Mouse (Mus musculus) heart, embryonic 16.5 days (tissue): ENCODE results near the gene Car5a. TPM values are rescaled to one million over a fixed set of nuclear protein-coding genes. Genes with fewer than 3 reads are reported as not detected.

Experiments used
- ATAC-seq: fragments of 200-750 bp; cut with Nextera tagmentation; replicated peaks from 2 replicates; pipeline ENCODE4 v1.8.0; 2017; ENCODE audit warnings: moderate number of reproducible peaks; ENCODE audit not compliant: insufficient read depth, low FRiP score; ENCODE audit errors: extremely low read depth
- H3K27ac ChIP-seq: fragments of 300-500 bp; sonication (generic); 2 replicates; pipeline ENCODE4 v1.5.1; 2014; ENCODE audit warnings: mild to moderate bottlenecking, low read length, control low read depth, moderate library complexity
- H3K27me3 ChIP-seq: fragments of 300-500 bp; sonication (generic); 2 replicates; pipeline ENCODE4 v1.6.1; 2014; ENCODE audit warnings: low read length, mixed read lengths; ENCODE audit not compliant: control insufficient read depth, insufficient read depth
- H3K36me3 ChIP-seq: fragments of 300-500 bp; sonication (generic); 2 replicates; pipeline ENCODE4 v1.6.1; 2014; ENCODE audit not compliant: control insufficient read depth, insufficient read depth
- H3K4me1 ChIP-seq: fragments of 300-500 bp; sonication (generic); 2 replicates; pipeline ENCODE4 v1.6.1; 2014; ENCODE audit warnings: low read length, mixed read lengths; ENCODE audit not compliant: control insufficient read depth, insufficient read depth
- H3K4me2 ChIP-seq: fragments of 300-500 bp; sonication (generic); 2 replicates; pipeline ENCODE4 v1.6.1; 2014; ENCODE audit warnings: low read depth, mild to moderate bottlenecking, control low read depth, low read length
- H3K4me3 ChIP-seq: fragments of 300-500 bp; sonication (generic); 2 replicates; pipeline ENCODE4 v1.5.1; 2014; ENCODE audit warnings: mild to moderate bottlenecking, control low read depth, low read length
- H3K9ac ChIP-seq: fragments of 300-500 bp; sonication (generic); 2 replicates; pipeline ENCODE4 v1.6.1; 2014; ENCODE audit warnings: low read length, control low read depth
- H3K9me3 ChIP-seq: fragments of 300-500 bp; sonication (generic); replicated peaks from 2 replicates; pipeline ENCODE4 v1.6.1; 2016; ENCODE audit warnings: low read length; ENCODE audit not compliant: control insufficient read depth
- WGBS: fragments of 180-500 bp; shearing (Covaris S2); extraction: QIAGEN DNeasy Blood & Tissue Kit; methylation state at CpG from one replicate; pipeline ENCODE4 v1.1.7; 2014; 5-methylcytosine and 5-hydroxymethylcytosine counted together
- polyA plus RNA-seq: library from polyadenylated mRNA; unstranded; fragments of >200 nt; fragmentation: Nextera tagmentation; extraction: Ambion mirVana; gene quantifications from 2 replicates; pipeline ENCODE4 v1.2.1, GENCODE M21; 2015

Car5a gene
- polyA plus RNA-seq, 1 experiment from 2014 or later: not detected

- Histone ChIP-seq H3K27ac (peak overlapping the region; percentile 77), H3K4me2 (no peak overlapping the region)
These were observed 20.2 kb upstream of the Car5a start for GRCm38 (mm10) chr8:121964716-121965512.

GRCm38 (mm10) chr8:121962892-121963291 is 18.2 kb upstream of the Car5a start:
- Histone ChIP-seq H3K4me3 (no peak overlapping the region), H3K9me3 (no peaks in the 10 kb centered on the region), H3K4me1 (peaks cover 39% of the 10 kb centered on the region), H3K27me3 (no peaks in the 10 kb centered on the region), H3K27ac (no peak overlapping the region), H3K36me3 (no peaks in the 10 kb centered on the region), H3K9ac (no peak overlapping the region), H3K4me2 (no peak overlapping the region)
- no peak for ATAC-seq
- WGBS: 71% methylated on average over 3 of the region's 3 CpGs

More at GRCm38 (mm10) chr8:121964716-121965512, 20.2 kb upstream of the Car5a start:
- Histone ChIP-seq H3K9me3 (no peaks in the 10 kb centered on the region), H3K4me1 (peaks cover 44% of the 10 kb centered on the region), H3K9ac (no peak overlapping the region), H3K36me3 (no peaks in the 10 kb centered on the region), H3K27me3 (no peaks in the 10 kb centered on the region), H3K4me3 (no peak overlapping the region)
- WGBS: 69% methylated on average over 8 of the region's 8 CpGs
- ATAC-seq: 0 out of 2 replicates have a peak, but pooled peaks have one; percentile 8

GRCm38 (mm10) chr8:121958395-121958794 is 13.7 kb upstream of the Car5a start:
- Histone ChIP-seq H3K27ac (no peak overlapping the region), H3K36me3 (peaks cover 7% of the 10 kb centered on the region), H3K4me2 (no peak overlapping the region), H3K27me3 (no peaks in the 10 kb centered on the region), H3K9ac (no peak overlapping the region), H3K4me3 (no peak overlapping the region), H3K9me3 (no peaks in the 10 kb centered on the region), H3K4me1 (peaks cover 22% of the 10 kb centered on the region)
- ATAC-seq: no peak
- 94% methylated on average over 1 of the region's 1 CpGs for WGBS

- ATAC-seq: no peak
- H3K9me3 ChIP-seq: no peaks in the 10 kb centered on the region
- no peak overlapping the region for H3K4me2 ChIP-seq
- H3K4me3 ChIP-seq: no peak overlapping the region
- peaks cover 7% of the 10 kb centered on the region for H3K36me3 ChIP-seq
- H3K27me3 ChIP-seq: no peaks in the 10 kb centered on the region
- no peak overlapping the region for H3K27ac ChIP-seq
- 45% methylated on average over 1 of the region's 1 CpGs for WGBS
- H3K9ac ChIP-seq: no peak overlapping the region
- peaks cover 42% of the 10 kb centered on the region for H3K4me1 ChIP-seq
These were observed 11.3 kb upstream of the Car5a start for GRCm38 (mm10) chr8:121955825-121956500.

GRCm38 (mm10) chr8:121954981-121955555 is 10.4 kb upstream of the Car5a start:
- H3K27ac ChIP-seq: no peak overlapping the region
- no peaks in the 10 kb centered on the region for H3K27me3 ChIP-seq
- H3K4me2 ChIP-seq: no peak overlapping the region
- H3K4me1 ChIP-seq: peaks cover 42% of the 10 kb centered on the region
- no peak overlapping the region for H3K9ac ChIP-seq
- H3K4me3 ChIP-seq: no peak overlapping the region
- peaks cover 7% of the 10 kb centered on the region for H3K36me3 ChIP-seq
- no peak for ATAC-seq
- no peaks in the 10 kb centered on the region for H3K9me3 ChIP-seq
- WGBS: 74% methylated on average over 10 of the region's 10 CpGs

- H3K9me3 ChIP-seq: no peaks in the 10 kb centered on the region
- no peak for ATAC-seq
- no peak overlapping the region for H3K27ac ChIP-seq
- H3K4me1 ChIP-seq: peaks cover 45% of the 10 kb centered on the region
- no peak overlapping the region for H3K9ac ChIP-seq
- peaks cover 7% of the 10 kb centered on the region for H3K36me3 ChIP-seq
- H3K4me3 ChIP-seq: no peak overlapping the region
- H3K27me3 ChIP-seq: no peaks in the 10 kb centered on the region
- no peak overlapping the region for H3K4me2 ChIP-seq
- 70% methylated on average over 3 of the region's 3 CpGs for WGBS
These were observed 9.3 kb upstream of the Car5a start for GRCm38 (mm10) chr8:121953821-121954545.

- Histone ChIP-seq H3K4me1 (peaks cover 55% of the 10 kb centered on the region), H3K4me3 (no peak overlapping the region), H3K9ac (no peak overlapping the region), H3K36me3 (peaks cover 7% of the 10 kb centered on the region), H3K9me3 (no peaks in the 10 kb centered on the region), H3K4me2 (peak overlapping the region; percentile 94; the same call in 1 of the 2 replicates), H3K27me3 (no peaks in the 10 kb centered on the region), H3K27ac (no peak overlapping the region)
- ATAC-seq: no peak
- 88% methylated on average over 7 of the region's 7 CpGs for whole genome bisulfite sequencing
These were observed 8.1 kb upstream of the Car5a start for GRCm38 (mm10) chr8:121952800-121953199.

GRCm38 (mm10) chr8:121952122-121952521 is 7.4 kb upstream of the Car5a start:
- no peak for ATAC-seq
- Histone ChIP-seq H3K4me2 (peak overlapping the region; percentile 94), H3K9ac (peak overlapping the region; percentile 95; the same call in 1 of the 2 replicates), H3K27me3 (no peaks in the 10 kb centered on the region), H3K36me3 (peaks cover 7% of the 10 kb centered on the region), H3K9me3 (no peaks in the 10 kb centered on the region), H3K4me1 (peaks cover 58% of the 10 kb centered on the region), H3K4me3 (no peak overlapping the region; the same call in 1 of the 2 replicates), H3K27ac (no peak overlapping the region)
